Mouse (Mus musculus): Measurements from ENCODE around the gene ccdc198.

DNA sequence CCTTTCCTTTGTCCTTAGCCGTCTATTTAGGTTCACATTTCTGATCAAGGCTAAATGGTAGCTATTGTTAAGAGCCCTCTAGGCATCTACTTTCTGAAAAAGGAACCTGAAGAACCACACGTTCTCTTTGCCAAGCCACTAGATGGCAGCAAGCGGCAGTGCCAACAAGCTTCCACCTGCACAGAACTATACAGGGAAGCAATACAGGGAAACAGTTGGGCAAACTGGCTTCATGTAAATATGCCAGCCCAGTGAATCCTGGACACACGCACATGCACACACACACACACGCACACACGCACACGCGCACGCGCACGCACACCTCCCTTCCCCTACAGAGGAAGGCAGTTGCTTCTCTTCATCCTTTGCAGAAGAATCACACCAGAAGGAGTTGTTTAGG, 7.1 kb downstream of the ccdc198 start:
- peak; percentile 46; the same call in 1 of the 2 replicates for TF ChIP-seq CTCF (IDR thresholded peaks at IDR 0.05; ENCODE audit: control insufficient read depth, insufficient read depth, insufficient replicate concordance, low read depth, low read length)
- TF ChIP-seq POLR2A (IDR thresholded peaks at IDR 0.05; ENCODE audit: control insufficient read depth, low read depth, low read length) = no peak

All from testis, adult 2 months (tissue).